Mouse (Mus musculus): ENCODE measurements around the gene Slc13a2.

DNA sequence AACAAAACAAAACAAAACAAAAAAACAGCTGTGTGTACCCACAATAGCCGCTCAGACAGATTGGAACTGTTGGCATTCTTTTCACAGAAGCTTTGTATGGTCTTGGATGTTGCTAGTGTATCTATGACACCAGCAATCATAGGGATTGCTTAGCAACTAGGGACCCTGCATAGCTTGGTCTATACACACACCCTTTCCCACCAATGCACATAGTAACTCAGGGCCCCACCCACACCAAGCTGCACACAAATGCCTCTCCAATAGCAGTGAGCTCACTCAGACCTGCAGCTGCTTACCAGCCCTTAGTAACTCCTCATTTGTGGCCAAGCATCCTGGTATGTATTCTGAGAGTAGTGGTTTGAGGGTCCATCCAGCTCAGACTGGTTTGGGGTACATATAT, 26.2 kb upstream of the Slc13a2 start:
- TF ChIP-seq CTCF (IDR thresholded peaks at IDR 0.05; ENCODE audit: low read depth) (no peak), EP300 (IDR thresholded peaks at IDR 0.05; ENCODE audit: low read depth) (no peak)

Data from liver, postnatal 0 days (tissue).